Mouse (Mus musculus) small intestine, adult 2 months (tissue): Measurements from ENCODE around the gene G0s2.

Experiments
- CTCF ChIP-seq: fragments of 200-500 bp; IDR thresholded peaks from 2 replicates; pipeline ENCODE4 v1.5.1; 2012; ENCODE audit warnings: low read depth, mild to moderate bottlenecking, control low read depth, inconsistent platforms, low read length, moderate library complexity, mixed read lengths; ENCODE audit not compliant: insufficient replicate concordance, insufficient read length; ENCODE audit errors: extremely low read depth
- POLR2A ChIP-seq: fragments of 200-500 bp; IDR thresholded peaks from 2 replicates; pipeline ENCODE4 v1.6.1; 2012; ENCODE audit warnings: low read depth, mild to moderate bottlenecking, control low read depth, inconsistent platforms, low read length, moderate library complexity

- TF ChIP-seq CTCF (no peak), POLR2A (no peak)
These were observed 20.4 kb downstream of the G0s2 start for GRCm38 (mm10) chr1:193252616-193253015.
